Mouse (Mus musculus): ENCODE measurements around the gene Cd47. TPM values are rescaled to one million over a fixed set of nuclear protein-coding genes. Genes with fewer than 3 reads are reported as not detected.

Cd47 gene
- polyA plus RNA-seq, 1 experiment from 2014 or later: 152 TPM

DNA sequence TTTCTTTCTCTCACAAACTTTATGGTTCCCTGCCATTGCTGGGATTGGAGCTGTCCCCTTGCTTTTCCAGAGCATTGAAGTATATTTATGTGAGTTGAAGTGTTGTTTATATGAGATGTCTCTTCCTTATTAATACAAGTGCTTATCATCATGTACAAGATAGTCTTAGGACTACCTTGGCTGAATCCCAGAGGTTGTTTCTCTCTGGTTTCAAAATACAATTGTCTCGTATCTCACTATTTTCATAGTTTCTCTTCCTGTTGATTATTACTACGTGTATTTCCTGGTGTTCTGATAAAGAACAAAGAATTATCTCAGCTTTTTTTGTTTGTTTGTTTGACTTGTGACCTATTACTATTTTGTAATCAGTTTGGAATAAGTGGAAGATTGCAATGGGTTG, 73.6 kb downstream of the Cd47 start:
- no peak overlapping the region for H3K4me2 ChIP-seq (replicated peaks)
- DNase-seq (ENCODE audit: low spot score) (no peak), ATAC-seq (ENCODE audit: low FRiP score) (no peak)
- peaks cover 11% of the 10 kb centered on the region for H3K36me3 ChIP-seq (replicated peaks; ENCODE audit: control insufficient read depth, insufficient read depth)
- H3K27ac ChIP-seq: no peak overlapping the region
- no peaks in the 10 kb centered on the region for H3K4me1 ChIP-seq (replicated peaks; ENCODE audit: control insufficient read depth, insufficient read depth, low read length)
- no peak overlapping the region for H3K9ac ChIP-seq
- no peaks in the 10 kb centered on the region for H3K27me3 ChIP-seq (ENCODE audit: control insufficient read depth, insufficient read depth, low read length)
- no peaks in the 10 kb centered on the region for H3K9me3 ChIP-seq (ENCODE audit: control insufficient read depth, low read length)
- WGBS: 84% methylated on average over 2 of the region's 2 CpGs
- H3K4me3 ChIP-seq (replicated peaks; ENCODE audit: low read length): no peak overlapping the region

DNA sequence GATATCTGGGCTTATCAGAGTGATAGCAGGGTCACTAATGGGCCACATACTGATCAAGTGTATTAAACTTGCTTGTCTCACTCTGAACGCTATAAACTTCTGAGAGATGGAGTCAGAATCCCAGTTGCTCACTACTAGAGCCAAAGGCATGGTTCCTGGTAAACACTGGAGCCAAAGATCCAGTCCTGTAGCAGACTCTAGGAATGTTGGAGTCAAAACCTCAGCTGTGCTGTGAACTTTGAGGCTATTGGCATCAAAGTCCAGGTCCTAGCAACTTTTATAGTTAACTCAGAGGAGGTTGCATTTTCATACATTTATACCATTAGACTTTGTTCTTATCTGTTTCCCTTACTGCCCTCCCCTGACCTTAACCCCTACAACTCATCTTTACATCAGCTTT, 74.2 kb downstream of the Cd47 start:
- no peaks in the 10 kb centered on the region for H3K9me3 ChIP-seq (ENCODE audit: control insufficient read depth, low read length)
- no peak overlapping the region for H3K4me3 ChIP-seq (replicated peaks; ENCODE audit: low read length)
- DNase-seq (ENCODE audit: low spot score) (no peak), ATAC-seq (ENCODE audit: low FRiP score) (no peak)
- H3K4me1 ChIP-seq (replicated peaks; ENCODE audit: control insufficient read depth, insufficient read depth, low read length): no peaks in the 10 kb centered on the region
- no peak overlapping the region for H3K4me2 ChIP-seq (replicated peaks)
- H3K9ac ChIP-seq: no peak overlapping the region
- peaks cover 5% of the 10 kb centered on the region for H3K36me3 ChIP-seq (replicated peaks; ENCODE audit: control insufficient read depth, insufficient read depth)
- 97% methylated on average over 1 of the region's 1 CpGs for WGBS
- H3K27me3 ChIP-seq (ENCODE audit: control insufficient read depth, insufficient read depth, low read length): no peaks in the 10 kb centered on the region
- no peak overlapping the region for H3K27ac ChIP-seq

DNA sequence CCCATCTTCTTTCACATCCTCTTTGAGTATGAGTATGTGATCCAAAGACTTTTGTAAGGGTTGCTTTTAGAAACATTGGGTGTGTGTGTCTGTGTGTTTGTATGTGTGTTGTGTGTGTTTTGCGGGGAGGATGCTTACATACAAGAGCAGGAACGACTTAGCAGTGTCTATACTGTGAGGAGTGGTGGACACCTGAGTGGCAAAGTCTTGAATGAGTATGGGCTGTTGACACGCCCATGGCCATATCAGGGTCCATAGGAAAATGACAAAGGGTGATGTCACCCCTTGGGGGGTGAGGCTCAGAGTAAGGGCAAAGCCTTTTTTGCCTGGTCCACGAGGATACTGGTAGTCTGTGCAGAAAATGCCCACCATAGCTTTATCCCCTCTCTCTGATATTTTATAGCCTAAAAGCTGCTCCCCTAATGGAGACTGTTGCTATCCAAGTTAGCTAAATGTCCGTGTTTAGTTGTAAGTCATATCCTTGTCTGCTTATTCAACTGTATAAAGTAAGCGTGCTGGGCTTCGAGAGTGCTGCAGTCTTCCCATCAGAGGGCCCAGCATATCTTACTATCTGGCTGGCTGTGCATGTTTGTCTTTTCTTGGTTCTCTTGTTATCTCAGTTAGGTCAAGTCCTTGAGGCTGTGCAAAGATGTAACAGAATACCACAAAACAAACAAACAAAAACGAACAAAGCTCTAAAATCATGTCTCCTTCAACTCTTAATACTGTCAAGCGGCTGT, 76.1 kb downstream of the Cd47 start:
- no peak overlapping the region for H3K4me3 ChIP-seq (replicated peaks; ENCODE audit: low read length)
- H3K4me1 ChIP-seq (replicated peaks; ENCODE audit: control insufficient read depth, insufficient read depth, low read length): no peaks in the 10 kb centered on the region
- no peaks in the 10 kb centered on the region for H3K9me3 ChIP-seq (ENCODE audit: control insufficient read depth, low read length)
- no peak for DNase-seq (ENCODE audit: low spot score)
- H3K36me3 ChIP-seq (replicated peaks; ENCODE audit: control insufficient read depth, insufficient read depth): no peaks in the 10 kb centered on the region
- 92% methylated on average over 9 of the region's 9 CpGs for WGBS
- no peak overlapping the region for H3K9ac ChIP-seq
- ATAC-seq (ENCODE audit: low FRiP score): no peak
- H3K27me3 ChIP-seq (ENCODE audit: control insufficient read depth, insufficient read depth, low read length): no peaks in the 10 kb centered on the region
- no peak overlapping the region for H3K4me2 ChIP-seq (replicated peaks)
- H3K27ac ChIP-seq: no peak overlapping the region

DNA sequence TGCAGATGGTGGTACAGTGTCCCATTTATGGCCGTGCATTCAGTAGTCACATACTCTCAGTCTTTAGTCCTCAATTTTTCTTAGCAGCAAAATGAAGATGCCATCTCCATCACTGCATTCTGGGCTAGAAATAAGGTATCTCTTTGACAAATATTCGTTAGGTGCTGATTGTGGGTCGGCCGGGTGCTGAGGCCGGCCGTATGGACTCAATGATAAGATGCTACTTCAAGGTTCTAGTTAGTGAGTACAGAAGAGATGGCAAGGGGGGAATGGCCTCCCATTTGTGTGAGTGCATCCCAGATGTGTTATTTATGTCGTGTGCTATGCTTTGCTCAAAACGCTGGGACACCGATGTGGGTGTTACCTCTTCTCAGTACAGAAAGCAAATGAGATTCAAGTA, 76.9 kb downstream of the Cd47 start:
- 94% methylated on average over 9 of the region's 9 CpGs for WGBS
- no peak overlapping the region for H3K9ac ChIP-seq
- no peaks in the 10 kb centered on the region for H3K9me3 ChIP-seq (ENCODE audit: control insufficient read depth, low read length)
- H3K27me3 ChIP-seq (ENCODE audit: control insufficient read depth, insufficient read depth, low read length): no peaks in the 10 kb centered on the region
- DNase-seq (ENCODE audit: low spot score) (no peak), ATAC-seq (ENCODE audit: low FRiP score) (no peak)
- no peaks in the 10 kb centered on the region for H3K36me3 ChIP-seq (replicated peaks; ENCODE audit: control insufficient read depth, insufficient read depth)
- H3K4me3 ChIP-seq (replicated peaks; ENCODE audit: low read length): no peak overlapping the region
- H3K4me1 ChIP-seq (replicated peaks; ENCODE audit: control insufficient read depth, insufficient read depth, low read length): no peaks in the 10 kb centered on the region
- H3K4me2 ChIP-seq (replicated peaks): no peak overlapping the region
- H3K27ac ChIP-seq: no peak overlapping the region

DNA sequence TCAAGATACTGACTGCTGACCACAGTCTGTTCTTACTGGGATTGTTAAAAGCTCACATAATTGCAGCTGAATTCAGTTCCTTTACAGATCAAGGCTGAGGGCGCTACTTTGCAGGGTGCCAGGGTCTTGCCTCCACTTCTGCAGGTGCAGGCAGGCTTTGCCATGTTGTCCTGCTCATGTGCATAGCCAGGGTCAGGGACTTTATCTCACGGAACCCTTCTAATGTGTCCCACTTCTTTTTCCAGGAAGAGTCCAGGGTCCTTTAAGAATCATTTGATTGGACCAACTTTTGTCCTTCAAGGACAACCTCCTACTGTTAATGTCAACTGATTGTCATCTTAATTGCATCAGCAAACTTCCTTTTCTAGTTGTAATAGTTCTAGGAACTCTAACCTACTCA, 77.7 kb downstream of the Cd47 start:
- Histone ChIP-seq H3K4me1 (replicated peaks; ENCODE audit: control insufficient read depth, insufficient read depth, low read length) (no peaks in the 10 kb centered on the region), H3K27me3 (ENCODE audit: control insufficient read depth, insufficient read depth, low read length) (no peaks in the 10 kb centered on the region), H3K27ac (no peak overlapping the region), H3K9me3 (ENCODE audit: control insufficient read depth, low read length) (no peaks in the 10 kb centered on the region), H3K4me2 (replicated peaks) (no peak overlapping the region), H3K4me3 (replicated peaks; ENCODE audit: low read length) (no peak overlapping the region), H3K9ac (no peak overlapping the region), H3K36me3 (replicated peaks; ENCODE audit: control insufficient read depth, insufficient read depth) (no peaks in the 10 kb centered on the region)
- WGBS: 91% methylated on average over 2 of the region's 2 CpGs
- DNase-seq (ENCODE audit: low spot score) (no peak), ATAC-seq (ENCODE audit: low FRiP score) (no peak)

DNA sequence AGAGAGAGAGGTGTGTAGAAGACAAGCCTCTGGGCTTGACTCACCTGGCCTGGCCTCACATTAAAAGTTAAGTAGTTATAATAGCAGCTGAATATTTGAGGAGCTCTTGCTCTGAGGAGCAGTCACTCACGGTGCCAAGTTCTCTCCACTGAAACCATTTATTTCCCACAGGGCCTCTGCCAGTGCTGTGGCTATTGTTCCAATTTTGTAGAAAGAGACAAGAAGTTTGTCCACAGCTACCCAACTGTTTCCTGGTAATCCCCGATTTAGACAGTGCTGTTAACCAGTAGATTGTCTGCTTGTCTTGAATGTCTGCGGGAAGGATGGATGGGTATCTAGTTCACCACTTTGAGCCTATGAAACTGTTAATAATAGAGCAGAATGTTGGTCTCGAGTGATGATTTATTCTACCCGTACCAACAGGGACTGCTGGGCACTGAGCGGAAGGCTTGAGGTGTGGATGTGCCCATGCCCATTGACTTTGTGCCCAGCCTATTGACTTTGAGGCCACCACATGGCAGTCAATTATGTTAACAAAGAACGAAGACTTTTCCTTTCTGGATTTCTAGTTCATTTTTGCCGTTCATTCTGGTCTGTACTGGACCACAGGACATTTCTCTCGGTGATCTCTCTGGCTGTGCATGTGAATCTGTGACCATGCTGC, 86.2 kb downstream of the Cd47 start:
- H3K27me3 ChIP-seq (ENCODE audit: control insufficient read depth, insufficient read depth, low read length): no peaks in the 10 kb centered on the region
- no peaks in the 10 kb centered on the region for H3K9me3 ChIP-seq (ENCODE audit: control insufficient read depth, low read length)
- no peak overlapping the region for H3K27ac ChIP-seq
- ATAC-seq (ENCODE audit: low FRiP score): no peak
- no peak overlapping the region for H3K9ac ChIP-seq
- peaks cover 10% of the 10 kb centered on the region for H3K36me3 ChIP-seq (replicated peaks; ENCODE audit: control insufficient read depth, insufficient read depth)
- DNase-seq (ENCODE audit: low spot score): no peak
- WGBS: 91% methylated on average over 9 of the region's 9 CpGs
- H3K4me1 ChIP-seq (replicated peaks; ENCODE audit: control insufficient read depth, insufficient read depth, low read length): 0 out of 2 replicates have a peak, but pooled peaks cover 4% of the 10 kb centered on the region
- no peak overlapping the region for H3K4me2 ChIP-seq (replicated peaks)
- no peak overlapping the region for H3K4me3 ChIP-seq (replicated peaks; ENCODE audit: low read length)

DNA sequence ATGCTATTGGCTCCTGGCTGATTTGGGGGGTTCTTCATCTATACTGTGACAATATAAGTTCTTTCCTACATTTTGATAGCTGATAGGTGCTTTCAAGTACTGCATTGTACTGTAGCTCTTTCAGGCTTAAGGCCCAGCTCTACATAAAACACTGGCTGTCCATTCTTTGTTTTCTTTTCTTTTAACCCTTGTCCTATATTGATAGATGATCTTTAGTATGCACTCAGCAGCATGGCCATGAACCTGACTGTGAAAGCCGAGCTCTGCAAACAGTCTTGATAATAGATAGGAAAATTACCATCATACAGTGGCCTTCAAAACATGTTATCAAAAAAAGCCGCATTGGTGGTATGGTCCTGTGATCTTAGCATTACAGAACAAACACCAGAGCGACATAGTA, 87.0 kb downstream of the Cd47 start:
- H3K27me3 ChIP-seq (ENCODE audit: control insufficient read depth, insufficient read depth, low read length): no peaks in the 10 kb centered on the region
- 0 out of 2 replicates have a peak, but pooled peaks cover 4% of the 10 kb centered on the region for H3K4me1 ChIP-seq (replicated peaks; ENCODE audit: control insufficient read depth, insufficient read depth, low read length)
- 83% methylated on average over 3 of the region's 3 CpGs for WGBS
- H3K9ac ChIP-seq: no peak overlapping the region
- no peak overlapping the region for H3K4me3 ChIP-seq (replicated peaks; ENCODE audit: low read length)
- no peak overlapping the region for H3K27ac ChIP-seq
- peaks cover 10% of the 10 kb centered on the region for H3K36me3 ChIP-seq (replicated peaks; ENCODE audit: control insufficient read depth, insufficient read depth)
- H3K9me3 ChIP-seq (ENCODE audit: control insufficient read depth, low read length): 0 out of 2 replicates have a peak, but pooled peaks cover 2% of the 10 kb centered on the region
- no peak for DNase-seq (ENCODE audit: low spot score)
- no peak for ATAC-seq (ENCODE audit: low FRiP score)
- no peak overlapping the region for H3K4me2 ChIP-seq (replicated peaks)

DNA sequence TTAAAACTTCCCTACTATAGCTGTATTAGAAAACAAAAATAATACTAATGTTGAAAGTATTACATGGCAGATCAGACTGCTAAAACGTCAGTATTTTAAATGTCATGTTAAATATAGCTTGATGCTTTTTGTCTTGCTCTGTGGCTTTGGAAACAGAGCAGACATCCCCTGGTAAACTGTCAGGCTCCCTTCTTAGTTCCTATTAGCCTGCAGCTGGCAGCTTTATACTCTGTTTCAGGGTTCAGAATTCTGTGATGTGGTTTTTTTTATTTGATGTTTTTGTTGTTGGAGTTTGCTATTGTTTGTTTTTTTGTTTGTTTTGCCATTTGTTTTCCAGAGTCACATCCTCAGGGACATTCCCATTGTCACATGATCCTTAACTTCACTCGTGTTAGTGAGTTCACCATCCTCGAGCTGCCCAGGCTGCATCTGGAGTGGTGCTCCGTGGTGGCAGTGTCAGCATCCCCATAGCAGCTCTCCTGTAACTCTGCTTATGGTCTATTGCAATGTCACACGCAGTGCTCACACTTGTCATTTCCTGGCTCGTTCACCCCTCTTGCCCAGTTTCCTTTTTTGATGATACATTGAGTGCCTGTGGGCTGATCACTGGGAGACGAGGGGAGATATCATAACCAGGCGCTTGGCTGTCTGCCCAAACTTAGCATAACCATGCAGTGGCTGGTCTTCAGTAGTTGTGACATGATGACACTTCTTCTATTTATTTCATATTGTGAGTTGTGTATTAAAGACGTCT, 87.7 kb downstream of the Cd47 start:
- Histone ChIP-seq H3K27me3 (ENCODE audit: control insufficient read depth, insufficient read depth, low read length) (no peaks in the 10 kb centered on the region), H3K9ac (no peak overlapping the region), H3K4me1 (replicated peaks; ENCODE audit: control insufficient read depth, insufficient read depth, low read length) (0 out of 2 replicates have a peak, but pooled peaks cover 4% of the 10 kb centered on the region), H3K27ac (no peak overlapping the region), H3K4me2 (replicated peaks) (no peak overlapping the region), H3K36me3 (replicated peaks; ENCODE audit: control insufficient read depth, insufficient read depth) (peaks cover 10% of the 10 kb centered on the region), H3K4me3 (replicated peaks; ENCODE audit: low read length) (no peak overlapping the region), H3K9me3 (ENCODE audit: control insufficient read depth, low read length) (0 out of 2 replicates have a peak, but pooled peaks cover 3% of the 10 kb centered on the region)
- DNase-seq (ENCODE audit: low spot score) (no peak), ATAC-seq (ENCODE audit: low FRiP score) (no peak)
- 77% methylated on average over 9 of the region's 9 CpGs for WGBS

DNA sequence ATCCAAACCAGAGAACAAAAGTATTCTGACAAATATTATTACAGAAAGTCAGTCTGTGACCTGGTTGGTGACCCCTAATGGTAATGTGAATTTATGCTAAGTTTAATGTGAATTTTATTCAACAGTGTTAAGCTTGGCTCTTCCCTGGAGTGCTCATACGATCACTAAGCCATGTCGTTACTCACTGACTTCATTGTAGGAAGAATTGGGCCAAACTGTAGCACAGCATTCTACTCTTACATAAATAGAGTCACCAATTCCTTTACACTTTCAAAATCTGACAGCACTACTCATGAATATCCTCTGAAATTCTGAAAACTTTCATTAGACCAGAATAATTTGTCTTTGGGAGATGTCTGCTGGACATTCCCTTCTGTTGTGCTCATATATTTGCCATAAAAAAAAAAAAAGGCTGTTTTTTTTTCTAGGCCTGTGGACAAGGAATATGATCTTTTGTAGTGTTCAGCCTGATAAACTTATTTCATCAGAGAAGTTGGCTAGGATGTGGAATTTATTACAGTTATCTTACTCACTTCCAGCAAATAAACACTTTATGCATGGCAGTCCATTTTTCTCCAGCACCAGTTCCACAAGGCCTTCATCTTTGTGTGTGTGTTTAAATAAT, 88.8 kb downstream of the Cd47 start:
- no peaks in the 10 kb centered on the region for H3K27me3 ChIP-seq (ENCODE audit: control insufficient read depth, insufficient read depth, low read length)
- ATAC-seq (ENCODE audit: low FRiP score): no peak
- 61% methylated on average over 2 of the region's 2 CpGs for WGBS
- H3K4me1 ChIP-seq (replicated peaks; ENCODE audit: control insufficient read depth, insufficient read depth, low read length): 0 out of 2 replicates have a peak, but pooled peaks cover 4% of the 10 kb centered on the region
- DNase-seq (ENCODE audit: low spot score): no peak
- 0 out of 2 replicates have a peak, but pooled peaks cover 3% of the 10 kb centered on the region for H3K9me3 ChIP-seq (ENCODE audit: control insufficient read depth, low read length)
- H3K4me3 ChIP-seq (replicated peaks; ENCODE audit: low read length): no peak overlapping the region
- H3K4me2 ChIP-seq (replicated peaks): no peak overlapping the region
- no peak overlapping the region for H3K27ac ChIP-seq
- H3K36me3 ChIP-seq (replicated peaks; ENCODE audit: control insufficient read depth, insufficient read depth): peaks cover 10% of the 10 kb centered on the region
- H3K9ac ChIP-seq: no peak overlapping the region
